Mouse (Mus musculus) liver, postnatal 0 days (tissue): ENCODE measurements at regions not wholly inside any gene's neighbourhood (a gene's known extent, or its start where the extent isn't known, plus 50 kb on each side); places are given as distances from the start of the nearest gene placed in this dataset.

Source experiments
- CTCF ChIP-seq: sonication (generic); IDR thresholded peaks from 2 replicates; pipeline ENCODE4 v1.5.1; 2016; ENCODE audit warnings: antibody characterized with exemption, low read depth
- EP300 ChIP-seq: IDR thresholded peaks from 2 replicates; pipeline ENCODE4 v1.6.1; 2016; ENCODE audit warnings: antibody characterized with exemption, low read depth, mild to moderate bottlenecking

- no peak for TF ChIP-seq CTCF
- no peak for TF ChIP-seq EP300
These were observed 420.1 kb upstream of the Diaph2 start for GRCm38 (mm10) chrX:129329441-129329840.
